Mouse (Mus musculus) CD4-positive helper T cell, adult 2 months (primary cell): ENCODE measurements around the gene Ppp1ca.

Experiments
- DNase-seq: peaks from one replicate; pipeline ENCODE4 v3.0.0-alpha.2; 2012; ENCODE audit warnings: low read depth, missing footprints, low spot score

Ppp1ca gene

GRCm38 (mm10) chr19:4231253-4232185, 39.7 kb downstream of the Ppp1ca start, which contains the start of gene Pold4:
Gene Pold4, plus strand, starts transcription at chr19:4231899.
- peak; percentile 96 for DNase-seq

GRCm38 (mm10) chr19:4232186-4232572, 40.3 kb downstream of the Ppp1ca start:
- no peak for DNase-seq

- no peak for DNase-seq
These were observed 40.8 kb downstream of the Ppp1ca start for GRCm38 (mm10) chr19:4232651-4233050.

GRCm38 (mm10) chr19:4234548-4234947, 42.7 kb downstream of the Ppp1ca start:
- DNase-seq, result no peak

GRCm38 (mm10) chr19:4240247-4240668, 48.4 kb downstream of the Ppp1ca start:
- no peak for DNase-seq

- peak; percentile 47 for DNase-seq
These were observed 50.6 kb downstream of the Ppp1ca start for GRCm38 (mm10) chr19:4242416-4242815.

- DNase-seq, result no peak
These were observed 52.9 kb downstream of the Ppp1ca start for GRCm38 (mm10) chr19:4244775-4245174.
